Mouse (Mus musculus): Measurements from ENCODE around the gene Sema6b. TPM values are rescaled to one million over a fixed set of nuclear protein-coding genes. Genes with fewer than 3 reads are reported as not detected.

Sema6b gene
- total and polyA plus RNA-seq, 2 experiments from 2014 or later = 0.81 to 10.4 TPM

DNA sequence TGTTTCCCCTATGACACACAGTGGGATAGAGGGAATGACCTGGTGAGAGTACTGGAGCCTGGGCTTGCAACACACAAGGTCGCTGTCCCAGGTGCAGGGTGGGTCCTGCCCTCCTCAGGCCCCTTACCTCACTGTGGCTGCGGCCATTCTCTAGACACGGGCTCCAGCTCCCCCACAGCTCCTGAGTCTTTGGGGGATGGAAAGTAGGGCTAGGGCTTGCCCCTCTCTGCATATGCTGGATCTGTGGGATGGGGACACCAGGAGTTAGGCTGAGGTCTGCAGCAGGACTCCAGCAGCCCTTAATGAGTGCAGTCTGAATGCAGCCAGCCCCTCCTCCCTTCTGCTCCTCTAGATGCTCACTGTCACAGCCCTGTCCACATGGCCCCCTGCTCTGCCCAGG is 27.4 kb downstream of the Sema6b start:
- no peak for TF ChIP-seq EP300 (IDR thresholded peaks at IDR 0.05; ENCODE audit: low read depth)
- TF ChIP-seq CTCF (IDR thresholded peaks at IDR 0.05; ENCODE audit: low read depth) = no peak
- WGBS = 67% methylated on average over 3 of the region's 3 CpGs
- ATAC-seq (ENCODE audit: insufficient read depth, low read depth) = no peak

DNA sequence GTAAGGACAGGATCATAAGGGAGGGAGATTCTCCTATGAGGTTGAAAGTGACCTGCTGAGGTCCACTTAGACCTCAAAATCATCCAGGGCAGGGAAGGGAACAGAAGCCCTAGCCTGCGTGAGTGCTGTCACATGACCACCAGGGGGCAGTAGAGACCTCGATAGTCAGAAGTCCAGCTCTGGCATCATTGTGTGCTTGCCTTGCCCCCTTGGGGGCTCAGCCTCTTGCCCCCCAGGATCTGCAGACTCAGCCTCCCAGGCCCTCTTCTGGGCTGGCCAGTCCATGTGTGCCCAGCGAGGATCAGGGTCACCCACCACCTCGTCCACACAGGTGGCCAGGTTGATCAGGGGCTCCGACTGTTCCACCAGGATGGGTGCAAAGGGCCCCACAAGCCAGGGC is 28.3 kb downstream of the Sema6b start:
- no peak overlapping the region for H3K4me3 ChIP-seq (ENCODE audit: low read depth, low read length)
- ATAC-seq (ENCODE audit: insufficient read depth, low read depth) = no peak; the same call in 1 of the 2 replicates
- WGBS = 52% methylated on average over 5 of the region's 5 CpGs
- H3K27me3 ChIP-seq (ENCODE audit: control insufficient read depth, insufficient read depth, low read length) = no peaks in the 10 kb centered on the region
- H3K4me2 ChIP-seq (ENCODE audit: low read depth, low read length) = no peak overlapping the region
- H3K27ac ChIP-seq (ENCODE audit: low read depth) = no peak overlapping the region
- no peaks in the 10 kb centered on the region for H3K9me3 ChIP-seq (replicated peaks; ENCODE audit: control insufficient read depth, low read length)
- H3K36me3 ChIP-seq (replicated peaks; ENCODE audit: control insufficient read depth, insufficient read depth, low read length) = peaks cover 11% of the 10 kb centered on the region; the same call in 1 of the 2 replicates
- H3K4me1 ChIP-seq (ENCODE audit: control insufficient read depth, insufficient read depth) = peaks cover 15% of the 10 kb centered on the region
- TF ChIP-seq CTCF (IDR thresholded peaks at IDR 0.05; ENCODE audit: low read depth) (peak; percentile 83), EP300 (IDR thresholded peaks at IDR 0.05; ENCODE audit: low read depth) (no peak)
- no peak overlapping the region for H3K9ac ChIP-seq (replicated peaks; ENCODE audit: low read depth, low read length)
- DNase-seq (ENCODE audit: low spot score) = peak; percentile 65

More for the DNA sequence above, 27.4 kb downstream of the Sema6b start:
- Histone ChIP-seq H3K27me3 (ENCODE audit: control insufficient read depth, insufficient read depth, low read length) (no peaks in the 10 kb centered on the region), H3K36me3 (replicated peaks; ENCODE audit: control insufficient read depth, insufficient read depth, low read length) (peaks cover 2% of the 10 kb centered on the region; the same call in 1 of the 2 replicates), H3K4me3 (ENCODE audit: low read depth, low read length) (no peak overlapping the region), H3K9me3 (replicated peaks; ENCODE audit: control insufficient read depth, low read length) (no peaks in the 10 kb centered on the region), H3K9ac (replicated peaks; ENCODE audit: low read depth, low read length) (no peak overlapping the region), H3K27ac (ENCODE audit: low read depth) (no peak overlapping the region), H3K4me2 (ENCODE audit: low read depth, low read length) (no peak overlapping the region), H3K4me1 (ENCODE audit: control insufficient read depth, insufficient read depth) (peaks cover 20% of the 10 kb centered on the region)
- no peak for DNase-seq (ENCODE audit: low spot score)

DNA sequence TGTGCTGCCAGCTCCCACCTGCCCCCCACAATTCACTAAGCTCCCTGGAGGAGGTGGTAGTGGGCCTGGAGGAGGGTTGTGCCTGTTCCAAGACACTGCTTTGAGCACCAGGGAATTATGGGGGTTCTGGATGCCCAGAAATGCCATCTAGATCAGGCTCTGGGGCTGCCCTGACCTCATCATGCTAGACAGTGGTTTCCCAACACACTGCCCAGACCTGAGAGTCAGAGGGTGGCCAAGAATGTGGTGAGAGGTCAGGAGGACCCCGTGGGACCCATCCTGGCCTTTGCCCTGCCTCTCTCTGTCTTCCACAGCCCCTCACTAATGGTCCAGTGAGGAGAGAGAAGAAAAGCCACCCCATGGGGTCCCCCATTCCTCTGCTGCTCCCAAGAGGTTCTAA is 29.1 kb downstream of the Sema6b start:
- no peak for TF ChIP-seq CTCF (IDR thresholded peaks at IDR 0.05; ENCODE audit: low read depth)
- TF ChIP-seq EP300 (IDR thresholded peaks at IDR 0.05; ENCODE audit: low read depth) = no peak
- peaks cover 14% of the 10 kb centered on the region for H3K4me1 ChIP-seq (ENCODE audit: control insufficient read depth, insufficient read depth)
- WGBS = 62% methylated on average over 1 of the region's 1 CpGs
- peak overlapping the region; percentile 94; the same call in 1 of the 2 replicates for H3K27ac ChIP-seq (ENCODE audit: low read depth)
- no peak overlapping the region for H3K9ac ChIP-seq (replicated peaks; ENCODE audit: low read depth, low read length)
- H3K4me2 ChIP-seq (ENCODE audit: low read depth, low read length) = no peak overlapping the region
- peaks cover 12% of the 10 kb centered on the region; the same call in 1 of the 2 replicates for H3K36me3 ChIP-seq (replicated peaks; ENCODE audit: control insufficient read depth, insufficient read depth, low read length)
- DNase-seq (ENCODE audit: low spot score) (no peak), ATAC-seq (ENCODE audit: insufficient read depth, low read depth) (no peak)
- H3K9me3 ChIP-seq (replicated peaks; ENCODE audit: control insufficient read depth, low read length) = no peaks in the 10 kb centered on the region
- H3K27me3 ChIP-seq (ENCODE audit: control insufficient read depth, insufficient read depth, low read length) = no peaks in the 10 kb centered on the region
- H3K4me3 ChIP-seq (ENCODE audit: low read depth, low read length) = no peak overlapping the region

DNA sequence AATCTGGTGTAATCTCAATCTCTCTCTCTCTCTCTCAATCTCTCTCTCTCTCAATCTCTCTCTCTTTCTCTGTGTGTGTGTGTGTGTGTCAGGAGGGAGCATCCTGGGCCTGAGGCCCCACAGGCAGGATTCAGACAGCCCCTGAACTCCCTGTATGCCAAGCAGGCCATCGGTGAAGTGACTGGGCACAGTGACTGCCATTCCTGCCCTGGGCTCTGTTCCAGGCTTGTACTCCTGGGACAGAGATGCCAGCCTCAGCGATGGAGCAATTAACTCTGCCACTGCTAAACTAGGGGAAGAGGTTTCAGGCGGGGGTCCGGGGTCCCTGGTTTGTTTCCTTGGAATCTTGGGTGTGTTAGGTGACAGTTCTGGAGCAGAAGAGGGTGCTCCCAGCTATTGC is 29.6 kb downstream of the Sema6b start:
- H3K27me3 ChIP-seq (ENCODE audit: control insufficient read depth, insufficient read depth, low read length) = no peaks in the 10 kb centered on the region
- DNase-seq (ENCODE audit: low spot score) (no peak), ATAC-seq (ENCODE audit: insufficient read depth, low read depth) (no peak)
- no peak overlapping the region for H3K4me2 ChIP-seq (ENCODE audit: low read depth, low read length)
- WGBS = 53% methylated on average over 4 of the region's 4 CpGs
- H3K9ac ChIP-seq (replicated peaks; ENCODE audit: low read depth, low read length) = no peak overlapping the region
- TF ChIP-seq CTCF (IDR thresholded peaks at IDR 0.05; ENCODE audit: low read depth) (no peak), EP300 (IDR thresholded peaks at IDR 0.05; ENCODE audit: low read depth) (no peak)
- no peaks in the 10 kb centered on the region for H3K9me3 ChIP-seq (replicated peaks; ENCODE audit: control insufficient read depth, low read length)
- peak overlapping the region; percentile 94 for H3K27ac ChIP-seq (ENCODE audit: low read depth)
- H3K4me3 ChIP-seq (ENCODE audit: low read depth, low read length) = no peak overlapping the region
- peaks cover 12% of the 10 kb centered on the region; the same call in 1 of the 2 replicates for H3K36me3 ChIP-seq (replicated peaks; ENCODE audit: control insufficient read depth, insufficient read depth, low read length)
- peaks cover 14% of the 10 kb centered on the region for H3K4me1 ChIP-seq (ENCODE audit: control insufficient read depth, insufficient read depth)

DNA sequence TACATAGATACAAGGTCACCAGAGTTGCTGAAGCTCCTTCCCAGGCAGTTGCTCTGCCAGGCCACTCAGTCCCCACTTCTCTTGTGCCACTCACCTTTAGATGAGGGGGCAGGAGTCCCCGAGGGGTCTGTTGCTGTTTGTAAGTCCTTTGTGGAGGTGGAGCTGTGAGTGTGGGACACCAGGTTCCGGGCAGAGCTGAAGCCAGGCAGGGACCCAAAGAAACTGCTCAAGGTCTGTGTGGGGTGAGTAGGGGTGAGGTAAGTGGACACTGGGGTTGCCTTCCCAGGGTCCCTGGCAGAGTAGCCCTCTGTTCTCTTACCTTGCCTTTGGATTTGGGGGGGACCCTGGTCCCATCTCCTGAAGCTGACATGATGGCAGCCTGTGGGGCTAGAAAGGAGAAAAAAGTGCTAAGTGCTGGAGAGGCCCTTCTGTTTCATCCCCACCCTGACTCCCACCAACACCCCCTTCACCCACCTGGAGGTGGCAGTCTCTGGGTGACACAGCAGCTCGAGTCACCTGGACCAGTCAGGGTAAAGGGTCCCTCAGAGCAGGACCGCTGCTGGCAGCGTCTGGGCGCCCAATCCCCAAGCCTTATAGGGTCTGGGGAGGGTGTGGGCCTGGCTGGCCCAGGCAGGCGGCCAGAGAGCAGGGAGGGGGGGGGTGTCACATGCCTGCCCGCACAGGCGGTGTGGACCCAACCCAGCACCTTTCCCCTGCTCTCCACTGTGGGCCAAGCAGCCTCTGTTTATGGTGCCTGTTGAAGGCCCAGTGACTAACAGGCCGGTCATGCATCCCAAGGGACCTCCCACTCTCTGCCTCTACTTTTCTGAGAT is 30.7 kb downstream of the Sema6b start, which contains the start of gene Plin4:
Gene Plin4 (minus strand): TSS at position 585 of the 833 bp plus-strand sequence.
- DNase-seq (ENCODE audit: low spot score) (peak; percentile 67), ATAC-seq (ENCODE audit: insufficient read depth, low read depth) (peak; percentile 82)
- Histone ChIP-seq H3K4me2 (ENCODE audit: low read depth, low read length) (peak within 1 kb of the TSS; percentile 63), H3K27me3 (ENCODE audit: control insufficient read depth, insufficient read depth, low read length) (no peaks in the 10 kb centered on the region), H3K27ac (ENCODE audit: low read depth) (peak within 1 kb of the TSS; percentile 94), H3K9me3 (replicated peaks; ENCODE audit: control insufficient read depth, low read length) (no peaks in the 10 kb centered on the region), H3K36me3 (replicated peaks; ENCODE audit: control insufficient read depth, insufficient read depth, low read length) (peaks cover 12% of the 10 kb centered on the region; the same call in 1 of the 2 replicates), H3K9ac (replicated peaks; ENCODE audit: low read depth, low read length) (peak within 1 kb of the TSS; percentile 64), H3K4me3 (ENCODE audit: low read depth, low read length) (peak within 1 kb of the TSS; percentile 38), H3K4me1 (ENCODE audit: control insufficient read depth, insufficient read depth) (peaks cover 14% of the 10 kb centered on the region)
- TF ChIP-seq CTCF (IDR thresholded peaks at IDR 0.05; ENCODE audit: low read depth) (0 out of 2 replicates have a peak, but pooled peaks have one; percentile 13), EP300 (IDR thresholded peaks at IDR 0.05; ENCODE audit: low read depth) (peak; percentile 83; the same call in 1 of the 2 replicates)
- WGBS = 32% methylated on average over 10 of the region's 10 CpGs
